Mouse (Mus musculus) cerebellum, adult 8-10 months (tissue): ENCODE results near the gene Phc1.

ENCODE experiments used
- DNase-seq: peaks from one replicate; pipeline ENCODE4 v3.0.0; 2022

Phc1 gene

DNA sequence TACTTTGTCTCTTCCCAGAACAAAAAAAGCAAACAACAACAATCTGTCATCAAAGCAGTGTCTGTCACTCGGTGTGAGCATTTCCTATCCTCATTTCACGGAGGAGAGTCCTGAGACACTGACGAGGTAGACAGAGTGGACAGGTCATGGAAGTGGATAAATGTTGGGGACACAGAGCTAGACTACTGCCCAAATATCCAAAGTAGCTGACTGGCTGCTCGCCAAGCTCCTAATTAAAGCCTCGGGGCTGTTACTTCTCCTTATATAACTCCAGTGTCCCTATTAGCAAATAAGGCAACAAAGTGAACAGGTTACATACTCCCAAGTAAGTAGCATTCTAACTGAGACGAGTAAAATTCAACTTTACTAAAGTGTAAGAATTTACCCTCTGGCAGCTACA is 2.8 kb downstream of the Phc1 start:
- DNase-seq, result peak; percentile 23

DNA sequence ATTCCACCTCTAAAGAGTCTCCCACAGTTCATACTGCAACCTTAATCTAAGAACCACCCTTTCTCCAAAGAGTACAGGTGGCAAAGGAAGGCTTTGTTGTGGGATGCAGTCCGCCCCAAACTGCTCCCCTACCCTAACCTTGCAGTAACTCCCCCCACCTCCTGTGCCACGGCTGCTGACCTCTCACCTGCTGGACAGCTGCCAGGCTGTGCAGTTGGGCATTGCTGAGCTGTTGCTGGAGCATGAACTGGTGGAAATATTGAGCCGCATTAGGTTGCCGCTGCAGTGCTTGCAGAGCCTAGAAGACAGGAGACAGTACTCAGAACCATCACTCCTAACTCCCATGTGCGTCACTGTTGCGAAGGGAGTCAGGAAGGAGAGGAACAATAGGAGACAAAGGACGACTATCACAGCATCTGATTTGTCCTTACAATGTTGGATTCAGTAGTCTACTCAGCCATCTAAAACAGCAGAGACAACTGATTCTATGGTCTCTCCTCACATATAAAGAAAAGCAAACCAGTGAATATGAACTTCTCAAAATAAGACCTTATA is 5.5 kb downstream of the Phc1 start:
- no peak for DNase-seq

DNA sequence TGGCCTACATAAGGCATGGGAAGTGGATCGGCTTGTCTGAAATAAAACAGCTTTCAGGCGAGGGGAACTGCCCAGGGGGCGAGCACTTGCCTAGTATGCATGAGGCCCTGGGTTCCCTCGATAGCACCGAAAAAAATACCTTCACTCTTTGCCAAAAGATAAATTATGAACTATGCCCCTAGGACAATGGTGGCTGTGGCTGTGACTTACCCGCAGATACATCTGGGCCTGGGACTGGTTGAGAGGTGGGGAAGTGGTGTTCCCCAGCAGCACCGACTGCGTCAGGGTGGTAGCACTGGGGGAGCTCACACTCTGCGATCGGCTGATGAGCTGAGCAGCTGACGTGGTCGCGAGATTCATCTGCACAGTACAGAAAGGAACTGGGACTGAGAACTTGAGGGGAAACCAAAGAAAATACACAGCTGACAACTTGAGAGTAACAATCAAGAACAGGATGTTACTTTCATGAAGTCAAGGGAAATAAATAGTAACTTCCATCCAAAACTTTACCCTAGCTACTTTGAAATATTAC is 7.2 kb downstream of the Phc1 start:
- DNase-seq, result no peak

DNA sequence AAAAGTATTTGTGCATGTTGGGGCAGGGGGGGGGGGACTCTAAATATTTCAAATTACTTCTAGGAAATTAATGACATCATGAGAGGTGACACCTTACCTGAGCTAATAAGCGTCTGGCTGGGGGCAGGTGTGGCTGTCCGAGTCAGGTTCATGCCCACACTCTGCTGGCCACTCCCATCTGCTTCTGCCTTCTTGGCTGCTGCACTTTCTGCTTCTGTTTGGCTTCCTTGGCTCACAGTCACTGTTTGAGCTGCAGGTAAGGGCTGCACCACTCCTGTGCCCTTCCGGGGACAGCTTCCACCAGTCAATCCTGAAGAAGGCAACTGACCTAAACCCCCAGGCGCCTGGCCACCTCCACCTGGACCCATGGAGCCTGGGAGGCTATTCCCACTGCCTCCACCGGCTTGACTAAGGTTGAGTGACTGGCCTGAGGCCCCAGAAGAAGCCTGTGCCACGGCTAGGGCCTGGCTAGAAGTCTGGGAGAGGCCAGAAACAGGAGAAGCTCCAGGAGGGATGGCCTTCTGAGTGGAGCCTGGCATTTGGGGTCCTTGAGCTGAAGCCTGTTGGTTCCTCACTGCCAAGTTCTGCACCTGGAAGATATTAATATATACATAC is 14.9 kb downstream of the Phc1 start:
- DNase-seq, result no peak

DNA sequence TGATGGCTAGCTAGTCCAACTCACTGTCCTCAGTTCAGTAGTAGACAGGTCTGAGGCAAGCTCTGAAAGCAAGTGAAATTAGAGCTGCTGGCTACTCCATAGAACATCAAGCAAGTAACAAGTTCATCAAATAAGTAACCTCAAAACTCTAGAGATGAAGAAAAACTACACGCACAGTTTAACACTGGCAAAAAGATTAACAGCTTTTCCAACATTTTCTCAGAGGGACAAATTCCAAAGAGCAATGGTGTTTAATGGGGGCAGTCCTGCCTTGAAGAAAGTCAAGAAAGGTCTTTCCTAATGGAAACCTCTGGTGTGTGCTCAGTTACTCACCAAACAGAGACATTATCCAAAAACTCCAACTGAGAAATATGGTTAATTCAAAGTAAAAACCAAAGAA is 21.6 kb downstream of the Phc1 start:
- no peak for DNase-seq

DNA sequence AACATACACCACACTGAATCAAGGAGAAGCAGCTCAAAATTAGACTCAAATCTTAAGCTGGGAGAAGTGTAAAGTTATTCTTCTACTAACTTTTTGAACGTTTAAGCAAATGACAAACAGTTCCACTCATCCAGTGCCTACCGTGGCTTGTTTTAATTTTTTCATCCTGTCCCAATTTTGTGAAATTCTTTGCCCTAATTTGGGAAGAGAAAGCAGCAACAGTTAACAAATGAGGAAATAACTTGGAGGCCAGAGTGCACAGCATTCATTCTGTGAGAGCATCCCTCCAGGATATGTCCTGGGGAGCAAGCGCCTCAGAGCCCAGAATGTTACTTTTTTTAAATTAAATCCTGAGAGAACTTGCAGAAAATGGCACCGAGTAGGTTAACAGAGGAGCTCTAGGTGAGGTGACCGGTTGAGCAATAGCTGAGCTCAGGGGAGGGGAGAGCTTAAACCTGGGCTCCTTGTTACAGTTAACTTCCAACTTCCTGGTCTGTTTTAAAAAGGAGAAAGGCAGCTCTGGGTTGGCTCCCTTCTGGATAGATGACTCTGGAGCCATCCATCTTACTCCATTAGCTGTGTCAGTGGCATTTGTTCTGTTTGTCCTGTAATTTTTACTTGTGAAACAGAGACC is 30.1 kb downstream of the Phc1 start:
- DNase-seq, result no peak

DNA sequence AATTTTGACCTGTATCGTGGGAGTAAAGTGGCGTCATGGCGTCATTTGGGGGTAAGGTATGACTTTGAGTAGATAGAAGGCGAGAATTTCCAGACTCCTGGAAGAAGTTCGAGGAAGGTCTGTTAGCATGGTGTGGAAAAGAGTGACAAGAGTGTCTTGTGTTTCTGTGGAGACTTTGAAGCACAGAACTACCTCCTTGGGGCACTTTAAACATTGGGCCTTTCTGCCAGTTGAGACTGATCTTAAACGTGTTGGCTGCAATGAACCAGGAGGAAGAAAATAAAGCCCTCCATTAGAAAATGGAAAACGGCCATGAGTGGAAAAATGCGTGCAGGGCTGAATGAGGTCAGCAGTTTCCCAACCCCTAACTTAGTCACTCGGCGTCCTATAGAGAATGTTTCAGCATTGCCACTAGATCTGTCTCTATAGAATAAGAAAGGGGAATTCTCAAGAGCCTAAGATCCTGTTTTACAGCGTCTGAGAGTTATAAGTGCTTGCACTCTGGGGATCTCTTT is 30.9 kb downstream of the Phc1 start:
- DNase-seq, result no peak

DNA sequence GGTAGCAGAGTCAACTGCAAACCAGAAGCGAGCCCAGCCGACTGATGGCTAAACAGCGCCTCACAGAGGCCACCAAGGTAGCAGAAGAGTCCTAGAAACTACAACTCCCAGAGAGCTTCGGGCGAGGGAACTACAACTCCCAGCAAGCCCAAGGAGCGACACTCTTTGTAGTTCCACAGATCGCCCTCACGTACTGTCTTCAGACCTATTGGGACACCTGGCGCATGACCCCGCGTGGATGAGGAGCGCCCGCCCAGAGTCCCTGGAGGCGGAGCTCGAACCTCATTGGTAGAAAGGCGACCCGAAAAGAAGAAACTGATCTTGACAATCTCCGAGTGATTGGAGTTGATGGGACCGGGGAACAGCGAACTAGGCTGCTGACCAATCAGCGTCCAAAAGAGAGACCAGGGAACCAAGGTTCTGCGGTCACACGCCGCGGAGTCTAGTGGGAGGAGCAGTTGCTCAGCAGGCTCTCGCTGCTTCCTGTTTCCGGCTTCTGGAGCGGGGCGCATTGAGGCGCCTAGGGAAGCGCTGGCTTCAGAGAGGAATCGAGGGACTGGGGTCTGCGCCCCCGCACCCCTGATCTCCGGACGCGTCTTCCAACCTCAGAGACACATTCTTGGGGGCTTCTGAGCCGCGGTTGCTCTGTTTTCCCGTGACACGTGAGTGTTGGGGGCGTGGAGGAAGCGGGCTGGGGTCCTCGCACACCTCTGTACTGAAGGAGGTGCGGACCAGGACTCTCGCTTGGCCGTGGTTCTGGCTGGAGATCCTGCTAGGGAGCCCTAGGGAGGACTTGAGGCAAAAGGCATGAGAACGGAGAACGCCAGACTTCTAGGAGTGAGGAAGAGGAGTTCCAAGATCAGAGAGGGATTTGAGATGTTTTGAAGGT is 31.6 kb downstream of the Phc1 start, which contains the start of gene M6pr:
M6pr (plus strand) TSS at position 216 of the 889 bp plus-strand sequence.
- peak; percentile 95 for DNase-seq

DNA sequence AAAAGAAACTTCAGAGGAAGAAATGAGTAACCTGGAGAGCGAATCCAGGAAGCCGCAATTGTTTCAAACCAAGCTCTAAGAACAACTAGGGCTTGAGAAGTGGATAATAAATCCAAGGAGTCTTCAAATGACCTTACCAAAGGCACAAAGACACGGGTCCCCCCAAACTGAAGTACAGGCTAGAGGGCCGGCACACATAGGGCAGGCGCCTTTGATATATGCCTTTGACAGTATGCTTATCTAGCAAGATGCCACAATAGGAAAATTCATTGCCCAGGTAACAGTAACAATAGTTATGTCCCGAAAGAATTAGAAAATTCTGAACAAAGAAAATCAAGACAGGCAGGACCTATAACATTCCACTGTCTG is 32.2 kb downstream of the Phc1 start:
- no peak for DNase-seq

DNA sequence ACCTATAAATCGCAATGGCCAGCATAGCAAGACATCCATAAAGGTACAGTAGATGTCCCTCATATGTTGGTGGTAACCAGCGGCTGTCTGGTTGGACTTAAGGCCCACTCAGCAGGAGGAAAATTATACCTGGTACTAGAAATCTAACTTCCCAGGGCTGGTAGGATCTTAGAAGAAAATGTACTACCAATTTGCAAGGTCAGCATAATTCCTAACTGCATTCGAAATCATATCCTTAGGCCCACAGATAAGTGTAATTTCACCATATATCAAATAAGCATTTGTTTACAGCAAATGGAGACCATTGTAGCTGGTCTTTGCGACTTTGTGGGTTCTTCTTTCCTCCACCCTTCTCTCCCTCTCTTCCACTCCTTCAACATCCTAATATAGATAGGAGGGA is 33.7 kb downstream of the Phc1 start:
- no peak for DNase-seq

DNA sequence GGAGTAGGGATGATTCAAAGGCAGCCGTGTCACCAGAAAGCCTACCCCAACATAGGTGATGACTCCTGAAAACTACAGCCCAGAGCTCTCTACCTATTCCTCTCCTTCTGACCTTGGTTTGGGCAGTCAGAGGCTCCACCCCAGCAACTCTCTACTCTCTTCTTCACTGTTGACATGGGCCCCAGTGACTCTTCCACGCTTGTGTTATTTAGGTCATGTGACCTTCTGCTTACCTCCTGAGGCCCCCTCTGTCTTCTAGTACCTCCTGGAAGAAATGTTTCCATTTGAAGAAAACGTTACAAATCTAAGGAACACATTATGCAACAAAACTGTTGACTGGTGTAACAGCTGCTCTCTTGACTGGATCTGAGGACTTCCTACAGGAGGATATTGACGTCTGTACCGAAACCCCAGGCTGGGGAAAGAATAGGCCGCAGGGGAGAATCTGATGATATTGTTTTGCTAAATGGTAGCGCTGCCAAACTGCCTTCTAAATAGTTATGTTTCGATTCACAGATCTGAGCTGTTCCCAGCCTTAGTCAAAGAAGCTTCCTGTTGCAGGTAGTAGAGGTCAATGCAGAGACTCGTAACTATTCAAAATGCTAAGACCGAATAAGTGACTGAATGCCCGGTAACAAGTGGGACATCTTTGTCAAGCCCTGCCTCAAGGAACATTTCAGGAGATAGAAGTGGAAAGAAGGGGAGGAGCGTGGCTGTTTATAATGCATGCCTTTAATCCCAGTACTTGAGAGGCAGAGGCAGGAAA is 35.4 kb downstream of the Phc1 start:
- DNase-seq, result no peak

DNA sequence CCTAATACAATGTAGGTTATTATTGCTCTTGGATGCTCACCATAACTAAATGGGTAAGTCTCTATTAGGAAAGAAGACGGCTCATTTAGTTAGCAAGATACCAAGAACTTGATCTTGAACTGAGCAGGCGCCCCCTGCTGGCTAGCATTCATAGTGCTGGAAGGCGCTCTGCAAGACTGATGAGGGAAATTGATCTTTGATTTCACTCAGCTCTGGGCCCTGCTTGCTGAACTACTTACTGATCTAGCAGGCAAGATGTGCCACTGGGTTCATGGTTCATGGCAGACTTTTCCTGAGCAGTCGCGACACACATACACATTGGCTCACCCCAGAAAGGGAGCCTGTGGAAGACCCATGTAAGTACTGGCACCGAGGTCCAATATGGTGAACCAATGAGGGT is 36.0 kb downstream of the Phc1 start:
- DNase-seq, result peak; percentile 70

DNA sequence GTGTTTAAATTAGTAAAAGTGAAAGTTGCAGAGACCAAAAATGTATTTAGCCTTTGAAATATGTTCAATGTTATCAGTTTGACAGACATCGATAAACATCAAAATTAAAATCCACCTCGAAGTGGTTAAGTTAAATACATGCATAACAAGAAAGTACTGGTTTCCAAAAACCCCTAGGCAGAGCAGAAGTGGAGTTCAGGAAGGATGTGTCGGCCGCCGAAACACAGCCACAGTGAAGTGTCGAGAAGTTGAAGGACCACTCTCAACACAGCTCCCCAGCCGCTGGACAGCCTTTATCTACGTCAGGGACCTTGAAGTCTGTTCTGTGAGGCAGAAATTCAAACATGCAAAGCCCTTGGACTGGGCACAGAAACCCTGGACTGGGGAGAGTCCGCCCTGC is 36.8 kb downstream of the Phc1 start:
- DNase-seq, result no peak

DNA sequence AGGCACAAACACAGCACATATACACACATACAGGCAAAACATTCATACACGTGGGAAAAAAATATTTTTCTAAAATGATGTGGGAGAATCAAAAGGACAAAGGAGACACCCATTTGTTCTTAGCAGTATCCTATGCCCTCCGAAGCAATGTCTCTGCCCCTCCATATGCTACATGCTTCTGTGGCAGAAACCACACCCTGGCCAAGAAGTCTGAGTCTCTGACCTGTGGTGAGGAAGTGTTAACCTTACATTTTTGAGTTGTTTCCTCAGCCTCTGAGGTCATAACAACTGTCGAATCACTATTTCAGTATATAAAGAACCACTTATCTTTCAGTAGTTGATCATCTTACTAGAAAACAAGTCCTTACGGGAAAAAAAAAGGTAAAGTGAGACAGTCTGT is 37.7 kb downstream of the Phc1 start:
- DNase-seq, result no peak

DNA sequence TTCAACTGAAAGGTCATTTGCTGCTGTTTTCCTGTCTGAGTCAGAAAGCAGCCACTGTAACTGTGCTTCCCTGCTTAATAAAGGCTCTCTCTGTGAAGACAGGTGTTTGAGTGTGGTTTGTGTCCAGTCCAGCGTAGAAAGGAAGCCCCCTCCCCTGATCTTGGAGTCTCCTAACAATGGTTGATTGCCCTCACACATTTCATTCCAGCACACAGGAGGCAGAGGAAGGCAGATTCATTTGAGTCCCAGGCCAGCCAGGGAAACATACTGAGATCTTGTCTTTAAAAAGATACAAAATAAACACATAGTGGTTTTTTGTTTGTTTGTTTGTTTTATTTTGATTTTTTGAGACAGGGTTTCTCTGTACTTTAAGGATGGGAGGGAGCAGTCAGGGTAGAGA is 38.2 kb downstream of the Phc1 start:
- DNase-seq, result no peak

DNA sequence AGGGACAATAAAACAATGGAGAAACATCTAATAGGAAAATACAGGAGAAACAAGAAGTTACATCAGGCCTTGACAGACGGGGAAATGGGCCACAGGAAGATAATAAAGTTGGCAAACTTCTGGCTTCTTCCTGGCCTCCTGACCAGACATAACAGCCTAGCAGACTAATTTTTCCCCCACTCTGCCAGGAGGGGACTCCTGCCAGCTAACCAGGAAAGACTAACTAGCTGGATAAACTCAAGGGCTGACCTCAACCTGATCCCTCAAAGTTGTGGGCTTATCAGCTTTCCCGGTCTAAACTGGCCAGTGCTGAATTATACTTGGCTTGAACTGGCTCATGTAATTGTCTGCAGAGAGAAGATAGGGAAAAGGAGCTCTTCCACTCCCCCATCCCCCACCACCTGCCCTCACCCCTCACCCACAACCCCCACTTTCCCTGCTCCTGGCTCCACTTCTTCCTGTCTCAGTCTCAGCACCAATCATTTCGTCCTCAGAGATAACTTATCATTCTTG is 40.7 kb downstream of the Phc1 start:
- no peak for DNase-seq

DNA sequence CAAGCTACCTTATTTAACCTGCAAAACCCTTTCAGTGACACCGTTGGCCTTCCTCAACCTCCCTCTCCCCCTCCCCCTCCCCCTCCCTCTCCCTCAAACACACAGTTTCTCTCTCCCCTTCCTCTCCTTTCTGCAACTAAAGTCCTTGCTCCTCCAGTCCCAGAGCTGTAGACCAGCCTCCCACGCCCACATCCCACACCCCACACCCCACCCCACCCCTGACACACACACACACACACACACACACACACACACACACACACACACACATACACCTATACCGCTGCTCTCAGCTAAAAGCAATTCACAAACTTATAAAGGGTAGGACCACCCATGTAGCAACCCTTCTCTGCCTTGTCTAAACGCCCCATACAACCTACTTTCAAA is 42.1 kb downstream of the Phc1 start:
- no peak for DNase-seq

DNA sequence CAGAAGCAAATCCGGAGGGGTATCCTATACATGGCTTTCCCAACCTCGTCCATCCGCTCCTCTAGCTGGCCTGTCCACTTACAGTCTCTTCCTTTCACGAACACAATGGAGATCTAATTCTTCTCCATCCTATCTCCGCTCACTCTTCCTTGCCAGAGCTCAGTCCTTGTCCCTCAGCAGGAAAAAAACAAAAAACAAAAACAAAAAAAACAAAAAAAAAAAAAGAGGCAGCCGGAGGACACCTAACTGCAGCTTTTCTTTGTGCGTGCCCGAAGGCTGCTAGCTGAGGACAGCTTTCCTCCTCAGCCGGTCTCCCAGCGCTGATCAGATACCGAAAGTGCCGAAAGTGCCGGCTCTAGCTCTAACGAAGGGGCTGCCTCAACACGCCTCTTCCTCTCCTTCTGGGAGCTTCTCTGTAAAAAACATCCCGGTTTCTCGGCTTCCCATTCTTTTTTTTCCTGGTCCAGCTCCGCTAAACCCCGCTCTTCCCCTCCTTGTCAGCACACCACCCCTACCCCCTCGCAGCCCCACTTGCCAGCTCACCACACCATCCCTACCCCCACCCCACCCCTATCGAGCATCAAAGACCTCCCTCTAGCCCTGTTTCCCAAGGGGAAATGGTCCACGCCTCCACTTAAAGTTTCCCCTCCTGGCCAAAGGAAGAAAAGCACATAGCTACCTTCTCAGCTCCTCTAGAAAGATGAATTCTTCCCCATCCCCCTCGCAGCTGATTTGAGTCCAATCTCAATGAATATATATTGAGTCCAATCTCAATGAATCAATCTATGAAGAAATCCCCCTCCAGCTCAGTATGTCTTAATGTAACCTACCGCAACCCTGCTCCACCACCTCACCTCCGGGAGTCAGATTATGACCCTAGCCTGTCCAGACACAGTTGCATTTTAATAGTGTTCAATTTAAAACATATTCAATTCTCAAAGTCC is 42.8 kb downstream of the Phc1 start:
- no peak for DNase-seq

DNA sequence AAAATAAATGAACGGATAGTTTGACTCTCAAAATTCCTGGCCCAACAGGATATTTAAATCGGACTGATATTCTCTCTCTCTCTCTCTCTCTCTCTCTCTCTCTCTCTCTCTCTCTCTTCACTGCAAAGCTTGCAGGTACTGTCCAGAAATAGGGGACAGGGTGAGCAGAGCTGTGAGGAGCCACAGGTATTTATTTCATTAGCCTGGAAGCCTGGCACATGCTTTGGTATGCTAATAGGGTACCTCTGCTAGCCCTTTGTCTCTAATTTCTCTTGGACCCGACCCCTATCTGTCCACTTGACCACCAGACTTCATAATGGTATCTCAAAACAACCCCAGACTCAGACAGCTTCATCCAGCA is 43.5 kb downstream of the Phc1 start:
- DNase-seq, result no peak

DNA sequence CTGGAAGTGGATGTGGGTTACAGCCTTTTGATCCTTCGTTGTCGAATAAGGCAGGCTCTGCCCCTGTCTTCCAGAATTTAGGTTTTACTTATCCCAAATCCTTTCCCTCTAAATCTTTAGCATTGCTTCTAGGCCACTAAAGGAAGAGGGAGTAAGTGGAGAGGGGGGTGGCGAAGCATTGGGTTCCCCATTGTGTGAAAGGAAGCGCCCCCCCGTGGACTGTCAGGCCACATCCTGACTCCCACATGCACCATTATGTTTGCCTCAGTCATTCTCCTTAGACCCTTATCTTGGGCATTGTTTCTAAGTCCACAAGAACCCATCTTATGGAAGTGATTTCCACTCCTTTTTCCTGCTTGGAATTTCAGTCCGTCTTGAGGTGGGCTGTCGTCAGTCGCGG is 45.1 kb downstream of the Phc1 start:
- DNase-seq, result no peak

DNA sequence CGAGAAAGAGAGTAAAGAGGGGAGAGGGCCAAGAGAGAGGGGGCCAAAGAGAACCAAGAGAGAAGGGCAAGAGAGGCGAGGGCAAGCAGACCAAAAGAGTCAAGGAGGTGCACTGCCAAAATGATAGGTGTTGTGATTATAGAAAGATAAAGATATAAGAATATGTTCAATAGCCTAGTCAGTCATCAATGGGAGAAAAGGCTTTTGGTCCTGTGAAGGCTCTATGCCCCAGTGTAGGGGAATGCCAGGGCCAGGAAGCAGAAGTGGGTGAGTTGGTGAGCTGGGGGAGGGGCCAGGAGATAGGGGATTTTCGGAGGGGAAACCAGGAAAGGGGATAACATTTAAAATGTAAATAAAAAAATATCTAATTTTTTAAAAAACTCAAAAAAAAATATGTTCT is 46.1 kb downstream of the Phc1 start:
- no peak for DNase-seq
